20 mouse cellular contexts compared by ENCODE assay signal in the genomic region with DNA sequence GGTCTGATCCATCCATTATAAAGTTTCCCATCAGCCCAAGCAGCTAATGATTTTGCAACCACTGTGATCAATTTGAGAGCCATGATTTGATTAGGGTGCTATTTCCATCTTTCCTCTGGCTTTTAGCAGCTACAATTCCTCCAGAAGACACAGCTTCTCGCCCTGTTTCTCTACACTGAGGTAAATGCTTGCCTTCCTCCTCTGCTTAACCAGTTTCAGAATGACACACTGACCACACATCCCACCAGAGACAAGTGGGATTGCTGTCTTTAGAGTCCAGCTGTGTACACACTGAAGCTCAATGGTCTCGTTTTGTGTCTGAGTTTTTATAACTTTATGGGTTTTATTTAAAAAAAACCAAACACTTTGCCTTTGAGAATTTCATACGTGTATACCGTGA. TPM values are rescaled to one million over a fixed set of nuclear protein-coding genes. Genes with fewer than 3 reads are reported as not detected.
"Had no signal": no experiment of that assay in that cellular context is flagged by ENCODE, and none has a peak within 500 bp of the region (broad histone marks: within the 10 kb centered on the region; RNA-seq: fewer than 3 reads in every experiment).

No protein-coding gene starts in this region.

- H3K4me3 ChIP-seq: lung, embryonic 15.5 days; megakaryocyte, embryonic 14.5 days; midbrain, embryonic 13.5 days; midbrain, embryonic 15.5 days; neural tube, embryonic 12.5 days had no signal

- H3K9me3 ChIP-seq: lung, embryonic 15.5 days; megakaryocyte, embryonic 14.5 days; midbrain, embryonic 13.5 days; midbrain, embryonic 15.5 days; neural tube, embryonic 12.5 days had no signal

- H3K27ac ChIP-seq: lung, embryonic 15.5 days; macrophage; midbrain, embryonic 13.5 days; midbrain, embryonic 15.5 days; neural tube, embryonic 12.5 days had no signal

- ATAC-seq: lung, postnatal 0 days; midbrain, embryonic 13.5 days; midbrain, embryonic 15.5 days had no signal

- H3K36me3 ChIP-seq: midbrain, embryonic 13.5 days; midbrain, embryonic 15.5 days; neural tube, embryonic 12.5 days had no signal

- DNase-seq: lung, adult 2 months; lung, postnatal 14 days; lung, postnatal 36 days; right cerebral cortex, postnatal 14 days; thymus, adult 18-20 months; thymus, postnatal 14 days; thymus, postnatal 36 days had no signal

- H3K9ac ChIP-seq: lung, embryonic 15.5 days; midbrain, embryonic 13.5 days; midbrain, embryonic 15.5 days; neural tube, embryonic 12.5 days had no signal

- H3K4me2 ChIP-seq: lung, embryonic 15.5 days; midbrain, embryonic 11.5 days; midbrain, embryonic 13.5 days; midbrain, embryonic 15.5 days; neural tube, embryonic 12.5 days had no signal

- H3K27me3 ChIP-seq: lung, embryonic 15.5 days; megakaryocyte, embryonic 14.5 days; midbrain, embryonic 13.5 days; midbrain, embryonic 15.5 days; neural tube, embryonic 12.5 days had no signal

- H3K4me1 ChIP-seq: lung, embryonic 15.5 days; midbrain, embryonic 13.5 days; midbrain, embryonic 15.5 days; neural tube, embryonic 12.5 days had no signal

RNA-seq across cellular contexts. Expression of a gene that starts 27.6 kb away (rescaled TPM):
- total RNA-seq: midbrain, postnatal 0 days had no signal
- polyA plus RNA-seq: lung, postnatal 0 days; midbrain, postnatal 0 days; neural tube, embryonic 14.5 days; stomach, embryonic 14.5 days had no signal

RNA-seq across cellular contexts. Expression of a gene that starts 35.3 kb away (rescaled TPM):
- total RNA-seq: midbrain, postnatal 0 days; monocyte, adult 5-6 weeks; neutrophil, adult 5-6 weeks had no signal
- polyA plus RNA-seq: lung, adult 2 months; lung, embryonic 15.5 days; lung, postnatal 0 days; macrophage; midbrain, embryonic 11.5 days; midbrain, embryonic 13.5 days; midbrain, embryonic 15.5 days; midbrain, postnatal 0 days; neural tube, embryonic 14.5 days; stomach, embryonic 14.5 days had no signal
